Mouse (Mus musculus) ES-Bruce4 (cell line): ENCODE data around the gene Nanos3.

Experiments used
- CTCF ChIP-seq: IDR thresholded peaks from one replicate; pipeline ENCODE4 v1.8.1; 2011; ENCODE audit warnings: low read depth, low read length
- EP300 ChIP-seq: IDR thresholded peaks from 2 replicates; pipeline ENCODE4 v1.6.1; 2011; ENCODE audit warnings: low read depth, low read length; ENCODE audit not compliant: insufficient read depth
- POLR2A ChIP-seq: IDR thresholded peaks from one replicate; pipeline ENCODE4 v1.8.1; 2011; ENCODE audit warnings: low read length; ENCODE audit not compliant: insufficient read depth

DNA sequence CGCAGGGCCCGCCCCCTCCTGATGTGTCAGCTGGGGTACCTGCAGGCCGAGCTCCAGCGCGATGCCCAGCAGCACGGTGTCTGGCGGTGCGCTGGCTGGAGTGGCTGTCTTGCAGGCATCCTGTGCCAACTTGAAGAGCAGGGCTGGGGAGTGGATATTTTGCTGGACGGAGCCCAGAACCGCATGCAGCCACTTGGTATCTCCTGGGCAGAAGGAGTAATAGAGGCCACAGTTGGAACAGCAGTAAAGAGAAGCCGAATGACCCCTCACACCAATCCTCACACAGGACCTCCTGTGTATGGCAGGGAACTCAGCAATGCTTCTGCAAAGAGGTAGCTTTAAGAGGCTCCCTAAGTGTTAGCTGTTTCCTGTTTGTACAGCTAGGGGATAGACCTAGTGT lies 32.2 kb upstream of the Nanos3 start:
- TF ChIP-seq POLR2A (no peak), CTCF (no peak), EP300 (no peak)
